Mouse (Mus musculus): ENCODE data around the gene Ldb1. TPM values are rescaled to one million over a fixed set of nuclear protein-coding genes. Genes with fewer than 3 reads are reported as not detected.

Ldb1 gene
- polyA plus RNA-seq, 1 experiment from 2014 or later: 95.0 TPM

Other genes starting within 250 kb of the Ldb1 start
- 0.44 and 0.67 TPM in 2 replicates for gene Kcnip2, start 229.2 kb downstream of the Ldb1 start, polyA plus RNA-seq (2016; fragmentation: Nextera tagmentation; extraction: Ambion mirVana)
- 18.4 and 19.1 TPM in 2 replicates for gene Armh3, start 46.7 kb downstream of the Ldb1 start, polyA plus RNA-seq (2016; fragmentation: Nextera tagmentation; extraction: Ambion mirVana)
- 4.4 and 5.0 TPM in 2 replicates for gene Hps6, start 41.7 kb downstream of the Ldb1 start, polyA plus RNA-seq (2016; fragmentation: Nextera tagmentation; extraction: Ambion mirVana)
- 55.2 and 65.1 TPM in 2 replicates for gene Pprc1, start 328 bp downstream of the Ldb1 start, polyA plus RNA-seq (2016; fragmentation: Nextera tagmentation; extraction: Ambion mirVana)
- 161 and 167 TPM in 2 replicates for gene Nolc1, start 30.6 kb upstream of the Ldb1 start, polyA plus RNA-seq (2016; fragmentation: Nextera tagmentation; extraction: Ambion mirVana)
- gene Elovl3, start 86.7 kb upstream of the Ldb1 start, polyA plus RNA-seq (2016; fragmentation: Nextera tagmentation; extraction: Ambion mirVana): 0.10 TPM in 1 of 2 replicates, not detected in the other
- gene Pitx3, start 103.1 kb upstream of the Ldb1 start, polyA plus RNA-seq (2016; fragmentation: Nextera tagmentation; extraction: Ambion mirVana): 0.36 and 0.71 TPM in 2 replicates
- 42.8 and 46.7 TPM in 2 replicates for gene Gbf1, start 107.3 kb upstream of the Ldb1 start, polyA plus RNA-seq (2016; fragmentation: Nextera tagmentation; extraction: Ambion mirVana)